Mouse (Mus musculus): ENCODE measurements around the gene Derl2.
A peak's percentile ranks its signal among the peaks of the same experiment; 100 is the strongest.

Gene Derl2

DNA sequence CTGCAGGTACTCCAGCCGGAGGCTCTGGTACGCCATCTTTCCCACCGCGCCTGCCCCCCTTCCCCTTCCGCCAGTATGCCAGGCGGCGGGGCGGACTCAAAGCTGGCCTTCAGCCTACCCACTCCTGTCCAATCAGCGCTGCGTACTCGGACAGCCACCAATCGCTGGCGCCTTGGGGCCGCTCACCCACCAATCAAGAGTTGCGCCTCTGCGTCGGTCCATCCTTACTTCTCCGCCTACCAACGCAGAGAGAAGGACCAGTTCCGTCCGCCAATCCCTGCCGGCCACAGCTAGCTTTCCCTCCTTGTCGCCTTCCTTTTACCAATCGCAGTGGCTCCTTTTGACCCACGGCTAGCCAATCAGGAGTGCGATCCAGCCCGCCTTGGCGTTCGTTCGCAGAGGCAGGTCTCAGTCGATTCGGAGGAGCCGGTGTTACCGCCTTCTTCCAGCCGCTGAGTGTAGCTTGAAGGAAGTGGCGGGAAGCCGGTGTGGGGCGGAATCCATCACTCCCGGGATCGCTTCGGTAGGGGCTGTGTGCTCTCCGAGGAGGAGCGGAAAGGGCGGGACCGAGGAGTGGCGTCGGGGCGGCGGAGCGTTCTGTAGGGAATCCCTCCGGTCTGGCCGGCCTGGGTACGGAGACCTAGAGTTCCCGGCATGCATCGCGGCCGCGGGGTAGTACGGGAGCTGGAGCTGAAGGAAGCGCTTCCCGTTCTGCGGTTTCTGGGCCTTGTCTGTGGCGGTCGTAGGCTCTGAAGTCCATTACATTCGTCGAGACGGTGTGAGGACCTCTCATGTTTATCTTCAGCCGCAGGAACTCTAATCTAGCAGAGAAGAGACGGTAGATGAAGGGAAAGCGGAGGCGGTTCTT lies at the start of gene Derl2, which contains the start of gene Mis12:
Derl2 (minus strand) TSS at position 641 of the 868 bp plus-strand sequence.
Mis12 (plus strand) TSS at position 411 of the 868 bp plus-strand sequence.
- DNase-seq (ENCODE audit: low spot score): peak; percentile 99

DNA sequence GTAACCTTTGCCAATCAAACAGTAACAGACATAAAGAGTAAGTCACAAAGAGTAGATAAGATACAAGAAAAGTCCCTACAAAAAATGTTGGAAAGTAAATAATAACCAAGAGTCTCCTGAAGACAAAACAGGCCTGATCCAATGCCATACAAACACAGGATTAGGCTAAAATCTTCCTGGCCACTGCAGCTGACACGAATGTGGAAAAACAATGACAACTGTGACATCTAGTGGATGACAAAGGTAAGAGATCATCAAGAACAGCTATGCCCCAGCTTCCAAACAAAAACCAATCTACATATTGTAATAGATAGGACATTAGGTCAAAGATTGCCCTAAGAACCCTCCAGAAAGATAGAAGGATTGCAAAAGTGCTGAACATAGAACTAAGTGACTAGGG lies 32.9 kb upstream of the Derl2 start:
- DNase-seq (ENCODE audit: low spot score): no peak

- DNase-seq (ENCODE audit: low spot score): no peak
Measured at GRCm38 (mm10) chr11:71039526-71040298, 20.1 kb upstream of the Derl2 start.

- DNase-seq (ENCODE audit: low spot score): peak; percentile 83
Measured at GRCm38 (mm10) chr11:71033163-71033761, 13.6 kb upstream of the Derl2 start, which contains the start of gene 6330403K07Rik. 6330403K07Rik (minus strand) TSS chr11:71033513.

DNA sequence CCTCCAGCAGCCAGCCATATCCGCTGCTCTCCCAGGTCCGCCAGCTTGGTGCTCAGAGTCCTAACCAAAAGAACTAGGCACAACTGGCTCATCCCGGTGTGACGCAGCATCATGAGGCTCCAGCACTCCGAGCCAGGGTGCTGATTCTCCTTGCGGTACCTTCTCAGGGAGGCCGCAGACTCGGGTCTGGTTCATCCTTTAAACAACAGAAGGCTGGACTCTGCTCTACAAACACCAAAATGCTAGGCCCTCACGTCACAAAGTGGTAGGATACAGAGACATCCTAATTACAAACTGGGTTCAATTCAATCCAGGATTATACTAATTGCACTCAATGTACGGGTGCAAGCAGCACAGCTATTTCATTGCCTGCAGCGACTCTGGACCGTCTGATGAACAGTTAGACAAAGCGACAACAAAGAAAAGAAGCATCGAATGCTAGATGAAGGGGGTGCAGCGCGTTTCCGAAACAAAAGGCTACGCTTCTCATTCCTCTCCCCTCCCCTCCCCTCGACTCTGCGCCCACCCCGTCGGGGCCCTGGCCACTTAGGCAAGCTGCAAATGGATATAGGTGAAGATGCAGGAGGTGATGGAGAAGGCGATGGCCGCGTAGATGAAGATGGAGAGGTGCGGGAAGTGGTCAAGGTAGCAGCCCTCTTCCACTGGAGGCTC lies 13.0 kb upstream of the Derl2 start:
- DNase-seq (ENCODE audit: low spot score): peak; percentile 4

DNA sequence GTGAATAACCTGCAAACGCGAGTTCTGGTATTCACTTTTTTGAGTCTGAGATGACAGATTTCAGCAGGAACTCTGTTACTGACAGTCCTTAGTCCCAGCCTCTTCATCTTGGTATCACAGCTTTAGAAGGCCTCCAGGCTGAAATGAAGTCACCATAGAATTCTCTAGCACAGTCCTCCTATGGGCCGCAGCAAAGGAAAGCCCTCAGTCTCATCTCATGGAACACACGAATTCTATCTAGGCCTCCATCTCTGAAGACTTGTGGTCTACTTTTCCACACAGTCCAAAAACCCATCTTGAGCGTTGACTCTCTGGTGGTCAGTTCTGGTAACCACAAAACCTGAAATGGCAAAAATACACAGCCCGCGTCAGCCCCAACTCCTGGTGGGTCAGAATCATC lies 12.4 kb upstream of the Derl2 start:
- DNase-seq (ENCODE audit: low spot score): no peak

DNA sequence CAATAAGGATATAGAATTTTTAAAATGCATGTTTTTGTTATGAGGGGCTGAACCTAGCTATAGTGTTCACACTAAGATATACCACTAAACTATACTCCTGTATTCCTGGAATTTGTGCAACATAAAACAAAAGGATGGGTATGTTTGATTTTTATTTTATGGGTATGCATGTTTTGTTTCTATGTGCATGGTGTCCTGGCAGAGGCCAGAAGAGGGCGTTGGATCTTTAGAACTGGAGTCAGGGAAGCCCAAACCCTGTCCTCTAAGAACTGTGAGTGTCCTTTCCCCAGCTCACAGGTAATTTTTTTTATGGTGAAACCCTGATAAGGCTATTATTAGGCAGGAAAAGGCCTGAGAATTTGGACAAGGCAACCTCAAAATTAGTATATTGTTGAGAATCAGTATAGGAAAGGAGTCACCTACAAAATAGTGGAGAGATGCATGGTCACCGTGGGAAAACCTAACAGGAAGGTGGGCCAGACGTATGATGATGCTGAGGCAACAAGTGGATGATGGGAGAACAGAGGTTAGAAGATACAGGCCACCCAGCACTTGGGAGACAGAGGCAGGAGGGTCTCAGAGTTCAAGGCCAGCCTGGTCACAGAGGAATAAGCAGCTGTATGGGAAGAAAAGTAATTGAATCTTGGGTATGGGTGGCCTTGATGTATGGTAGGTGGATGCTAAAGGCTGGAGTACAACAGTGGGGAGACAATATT lies 9.9 kb upstream of the Derl2 start:
- no peak for DNase-seq (ENCODE audit: low spot score)

- no peak for DNase-seq (ENCODE audit: low spot score)
Measured at GRCm38 (mm10) chr11:71028280-71028679, 8.6 kb upstream of the Derl2 start.

DNA sequence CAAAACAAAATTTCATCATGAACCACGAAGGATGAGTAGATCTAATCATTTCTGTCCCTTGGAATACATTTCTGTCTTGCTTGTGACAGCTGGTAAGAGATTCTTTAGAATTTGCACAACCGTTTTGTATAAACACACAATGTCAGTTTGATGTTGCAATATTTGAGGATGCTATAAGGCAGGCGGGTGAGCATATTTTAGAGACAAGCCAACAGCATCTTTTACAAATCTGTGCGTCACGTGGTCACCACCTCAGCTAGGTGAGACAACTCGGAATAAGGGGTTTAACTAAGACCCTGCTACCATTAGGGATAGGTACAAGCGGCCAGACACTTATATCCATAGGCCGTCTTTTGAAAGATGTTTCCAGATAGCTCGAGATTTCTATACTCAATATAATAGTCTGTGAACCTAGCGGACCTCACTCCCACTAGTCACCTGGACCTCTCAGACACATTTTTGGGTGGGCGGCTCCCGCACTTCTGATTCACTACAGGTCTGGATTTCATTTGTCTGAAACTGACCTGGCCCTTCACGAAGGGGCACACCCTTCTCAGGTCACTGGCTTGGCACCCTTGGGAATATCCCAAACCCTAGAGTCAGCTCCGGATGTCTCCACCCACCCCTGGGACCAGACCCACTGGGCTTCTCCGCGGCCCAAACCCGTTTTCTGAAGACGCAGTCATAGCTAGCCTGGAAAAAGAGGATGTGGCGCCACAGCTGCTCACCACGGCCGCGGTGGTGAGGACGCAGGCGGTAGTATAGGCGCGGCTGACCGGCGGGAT lies 1.0 kb downstream of the Derl2 start:
- DNase-seq (ENCODE audit: low spot score): no peak

DNA sequence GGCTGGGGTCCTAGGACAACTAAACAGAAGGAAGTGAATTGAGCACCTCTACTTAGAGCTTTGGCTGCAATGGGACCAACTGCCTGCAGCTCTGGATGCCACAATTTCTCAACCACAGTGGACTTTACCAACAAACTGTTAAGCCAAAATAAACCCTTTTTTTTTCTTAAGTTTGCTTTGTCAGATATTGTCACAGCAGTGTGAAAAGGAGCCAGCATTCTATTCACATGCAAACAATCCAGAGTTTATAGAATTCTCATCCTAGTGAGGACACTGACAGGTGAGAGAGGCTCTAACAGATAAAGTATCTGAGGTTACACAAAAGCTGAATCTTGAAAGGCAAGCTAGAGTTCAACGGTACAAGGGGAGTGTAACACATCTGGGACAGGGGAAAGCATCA lies 2.6 kb downstream of the Derl2 start:
- DNase-seq (ENCODE audit: low spot score): no peak

- no peak for DNase-seq (ENCODE audit: low spot score)
Measured at GRCm38 (mm10) chr11:71012743-71013142, 6.9 kb downstream of the Derl2 start.

DNA sequence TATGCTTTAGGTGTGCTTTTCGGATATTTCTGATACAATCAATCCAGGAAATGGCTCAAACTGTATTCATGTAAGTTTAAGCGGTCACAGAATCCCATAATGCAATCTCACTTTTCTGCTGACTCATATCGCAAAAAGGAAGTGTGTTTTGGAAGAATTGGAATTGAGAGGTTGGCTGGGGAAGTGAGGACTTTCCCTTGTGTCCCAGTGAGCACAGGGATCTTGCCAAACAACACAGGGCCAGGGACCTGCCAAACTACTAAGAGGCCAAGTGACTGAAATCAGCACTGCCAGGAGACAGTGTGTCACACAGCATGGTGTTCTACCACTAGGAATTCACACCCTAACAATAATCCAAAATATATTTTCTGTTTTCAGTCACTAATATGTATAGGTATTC lies 11.3 kb downstream of the Derl2 start:
- DNase-seq (ENCODE audit: low spot score): no peak

GRCm38 (mm10) chr11:71007831-71008230 lies 11.8 kb downstream of the Derl2 start:
- no peak for DNase-seq (ENCODE audit: low spot score)

- no peak for DNase-seq (ENCODE audit: low spot score)
Measured at GRCm38 (mm10) chr11:71007026-71007425, 12.6 kb downstream of the Derl2 start.

GRCm38 (mm10) chr11:71005046-71005445 lies 14.6 kb downstream of the Derl2 start:
- DNase-seq (ENCODE audit: low spot score): no peak

DNA sequence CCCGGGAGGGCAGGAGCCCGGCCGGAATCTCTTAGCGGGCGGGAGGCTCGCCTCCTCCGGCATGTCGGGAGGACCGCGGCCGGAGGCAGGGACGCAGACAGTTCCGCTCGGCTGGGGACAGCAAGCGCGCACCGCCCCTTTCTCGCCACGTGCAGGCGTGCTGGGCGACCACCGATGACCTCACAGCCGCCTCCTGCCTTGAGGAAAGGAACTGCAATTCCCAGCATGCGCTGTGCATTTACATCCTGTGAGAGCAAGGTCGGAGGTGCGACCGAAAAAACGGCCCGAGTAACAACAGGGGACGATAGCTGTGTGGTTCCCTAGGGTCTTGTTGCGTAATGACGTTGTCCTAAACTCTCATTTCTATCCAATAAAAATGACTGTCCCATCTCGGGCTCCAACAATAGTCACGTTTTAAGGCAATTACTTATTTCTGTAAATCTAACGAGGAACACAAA lies 15.3 kb downstream of the Derl2 start, which contains the start of gene Dhx33:
Dhx33 (minus strand) TSS at position 122 of the 458 bp plus-strand sequence.
- DNase-seq (ENCODE audit: low spot score): peak; percentile 98

- DNase-seq (ENCODE audit: low spot score): peak; percentile 5
Measured at GRCm38 (mm10) chr11:71003611-71004315, 15.9 kb downstream of the Derl2 start.

GRCm38 (mm10) chr11:71001167-71001566 lies 18.5 kb downstream of the Derl2 start:
- no peak for DNase-seq (ENCODE audit: low spot score)

DNA sequence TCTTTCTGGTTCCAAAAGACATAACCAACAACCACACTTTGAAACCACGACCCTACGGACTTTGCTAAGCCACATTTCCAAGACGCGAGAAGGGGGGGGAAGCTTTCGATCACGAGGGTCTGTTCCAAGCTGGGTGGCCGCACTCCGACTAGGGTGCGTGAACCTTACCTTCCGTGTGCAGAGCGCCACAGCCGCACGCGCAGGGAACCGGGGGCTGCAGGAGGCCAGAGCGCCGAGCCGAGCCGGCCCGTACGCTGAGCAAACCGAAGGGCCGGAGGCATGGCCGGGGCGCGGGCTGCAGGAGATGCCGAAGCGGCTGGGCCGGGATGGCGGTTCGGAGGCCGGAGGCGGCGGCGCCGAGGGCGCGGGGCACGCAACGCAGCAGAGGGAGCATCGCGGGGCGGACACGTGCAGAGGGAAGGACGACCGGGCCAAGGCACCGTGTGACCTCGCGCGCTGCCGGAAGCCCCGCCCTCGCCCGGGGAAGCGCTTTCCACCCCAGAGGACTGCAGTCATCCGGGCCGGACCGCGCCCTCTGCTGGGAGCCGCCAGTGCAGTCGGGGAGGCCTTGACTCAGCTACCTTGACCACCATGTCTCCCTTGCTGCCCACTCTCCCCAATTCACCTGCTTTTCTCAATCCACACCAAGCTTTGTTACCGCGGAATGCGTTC lies 36.9 kb downstream of the Derl2 start, which contains the start of gene C1qbp:
C1qbp (minus strand) TSS at position 470 of the 672 bp plus-strand sequence.
- DNase-seq (ENCODE audit: low spot score): peak; percentile 91
